Mouse (Mus musculus) MEL (cell line): Measurements from ENCODE around the gene Pnpla6. TPM values are rescaled to one million over a fixed set of nuclear protein-coding genes. Genes with fewer than 3 reads are reported as not detected.

Source experiments
- DNase-seq: peaks from one replicate; pipeline ENCODE4 v3.0.0; 2011; ENCODE audit warnings: low read depth, low spot score
- H3K27ac ChIP-seq: 2 replicates; pipeline ENCODE4 v1.5.1; 2012; ENCODE audit warnings: low read depth, mild to moderate bottlenecking, control low read depth, low read length, moderate library complexity; ENCODE audit not compliant: control insufficient read depth
- H3K27me3 ChIP-seq, 2 experiments: fragments of 150-350 bp in 1 of 2; sonication (generic) in 1 of 2; 2 replicates each; pipeline ENCODE4 v1.6.1; 2012; ENCODE audit warnings: low read length in 2 of 2, mild to moderate bottlenecking in 2 of 2, improper control_type of control experiment in 1 of 2, moderate library complexity in 1 of 2; ENCODE audit not compliant: insufficient read depth in 2 of 2, control insufficient read depth in 1 of 2
- H3K36me3 ChIP-seq, 2 experiments: 2 replicates each; pipeline ENCODE4 v1.6.1; 2012 to 2014; ENCODE audit warnings: low read length in 2 of 2, improper control_type of control experiment in 1 of 2, inconsistent platforms in 1 of 2, mild to moderate bottlenecking in 1 of 2; ENCODE audit not compliant: insufficient read depth in 2 of 2, control insufficient read depth in 1 of 2
- H3K4me1 ChIP-seq, 2 experiments: fragments of 150-350 bp in 1 of 2; sonication (generic) in 1 of 2; 2 replicates each; pipeline ENCODE4 v1.6.1; 2012; ENCODE audit warnings: low read length in 2 of 2, improper control_type of control experiment in 1 of 2, mild to moderate bottlenecking in 1 of 2; ENCODE audit not compliant: insufficient read depth in 2 of 2, control insufficient read depth in 1 of 2
- H3K4me3 ChIP-seq, 2 experiments: fragments of 150-350 bp in 1 of 2; sonication (generic) in 1 of 2; 2 replicates each; pipeline ENCODE4 v1.5.1; 2012; ENCODE audit warnings: low read depth in 2 of 2, low read length in 2 of 2, mild to moderate bottlenecking in 2 of 2, moderate library complexity in 2 of 2, control low read depth in 1 of 2, improper control_type of control experiment in 1 of 2; ENCODE audit not compliant: control insufficient read depth in 1 of 2, insufficient read depth in 1 of 2
- H3K79me2 ChIP-seq: 2 replicates; pipeline ENCODE4 v1.6.1; 2012; ENCODE audit warnings: mild to moderate bottlenecking, low read length, moderate library complexity; ENCODE audit not compliant: control insufficient read depth, poor library complexity, insufficient read depth
- H3K9ac ChIP-seq: 2 replicates; pipeline ENCODE4 v1.6.1; 2012; ENCODE audit warnings: low read depth, mild to moderate bottlenecking, control low read depth, low read length, moderate library complexity; ENCODE audit not compliant: control insufficient read depth, poor library complexity, severe bottlenecking
- H3K9me3 ChIP-seq: fragments of 150-350 bp; sonication (generic); replicated peaks from 2 replicates; pipeline ENCODE4 v1.6.1; 2012; ENCODE audit warnings: mild to moderate bottlenecking, low read length, improper control_type of control experiment, moderate library complexity; ENCODE audit not compliant: insufficient read depth
- BHLHE40 ChIP-seq: IDR thresholded peaks from 2 replicates; pipeline ENCODE4 v1.6.1; 2012; ENCODE audit warnings: low read depth, mild to moderate bottlenecking, inconsistent platforms, low read length, improper control_type of control experiment, borderline replicate concordance
- CHD1 ChIP-seq: IDR thresholded peaks from 2 replicates; pipeline ENCODE4 v1.6.1; 2012; ENCODE audit warnings: low read depth, mild to moderate bottlenecking, inconsistent platforms, low read length, improper control_type of control experiment
- CHD2 ChIP-seq: IDR thresholded peaks from 2 replicates; pipeline ENCODE4 v1.6.1; 2011; ENCODE audit warnings: low read length, improper control_type of control experiment
- EP300 ChIP-seq, 2 experiments: IDR thresholded peaks; 2 replicates each; pipeline ENCODE4 v1.6.1; 2011; ENCODE audit warnings: improper control_type of control experiment in 2 of 2, low read length in 2 of 2, low read depth in 1 of 2, mild to moderate bottlenecking in 1 of 2
- ETS1 ChIP-seq: IDR thresholded peaks from 2 replicates; pipeline ENCODE4 v1.6.1; 2012; ENCODE audit warnings: low read depth, mild to moderate bottlenecking, inconsistent platforms, low read length, improper control_type of control experiment, moderate library complexity
- GATA1 ChIP-seq: IDR thresholded peaks from 2 replicates; pipeline ENCODE4 v1.6.1; 2011; ENCODE audit warnings: low read depth, low read length, improper control_type of control experiment
- HCFC1 ChIP-seq: IDR thresholded peaks from 2 replicates; pipeline ENCODE4 v1.6.1; 2012; ENCODE audit warnings: low read depth, mild to moderate bottlenecking, inconsistent platforms, low read length, improper control_type of control experiment, moderate library complexity
- KAT2A ChIP-seq: conservative IDR thresholded peaks from 2 replicates; pipeline ENCODE4 v1.6.1; 2012; ENCODE audit warnings: low read depth, low read length, improper control_type of control experiment, inconsistent platforms
- MAFK ChIP-seq: IDR thresholded peaks from 2 replicates; pipeline ENCODE4 v1.6.1; 2011; ENCODE audit warnings: low read depth, mild to moderate bottlenecking, low read length, improper control_type of control experiment, borderline replicate concordance
- MAX ChIP-seq: IDR thresholded peaks from 2 replicates; pipeline ENCODE4 v1.6.1; 2011; ENCODE audit warnings: low read length, improper control_type of control experiment
- MXI1 ChIP-seq: IDR thresholded peaks from 2 replicates; pipeline ENCODE4 v1.6.1; 2011; ENCODE audit warnings: mild to moderate bottlenecking, low read depth, low read length, improper control_type of control experiment
- POLR2A ChIP-seq, 2 experiments: IDR thresholded peaks; 2 replicates each; pipeline ENCODE4 v1.6.1; 2011 to 2012; ENCODE audit warnings: low read length in 2 of 2, mild to moderate bottlenecking in 2 of 2, control low read depth in 1 of 2, improper control_type of control experiment in 1 of 2, low read depth in 1 of 2, moderate library complexity in 1 of 2; ENCODE audit not compliant: control insufficient read depth in 1 of 2, insufficient read depth in 1 of 2, poor library complexity in 1 of 2
- POLR2AphosphoS2 ChIP-seq: IDR thresholded peaks from 2 replicates; pipeline ENCODE4 v1.6.1; 2011; ENCODE audit warnings: low read length, improper control_type of control experiment
- RCOR1 ChIP-seq: IDR thresholded peaks from 2 replicates; pipeline ENCODE4 v1.6.1; 2012; ENCODE audit warnings: low read depth, mild to moderate bottlenecking, inconsistent platforms, low read length, improper control_type of control experiment
- SIN3A ChIP-seq: IDR thresholded peaks from 2 replicates; pipeline ENCODE4 v1.6.1; 2012; ENCODE audit warnings: low read length, improper control_type of control experiment, inconsistent platforms
- SMC3 ChIP-seq: IDR thresholded peaks from 2 replicates; pipeline ENCODE4 v1.6.1; 2011; ENCODE audit warnings: low read depth, low read length, improper control_type of control experiment
- TCF12 ChIP-seq: IDR thresholded peaks from 2 replicates; pipeline ENCODE4 v1.6.1; 2014; ENCODE audit warnings: low read depth, mild to moderate bottlenecking, inconsistent platforms, low read length, improper control_type of control experiment, moderate library complexity
- USF2 ChIP-seq, 2 experiments: IDR thresholded peaks; 2 replicates each; pipeline ENCODE4 v1.6.1; 2011 to 2012; ENCODE audit warnings: improper control_type of control experiment in 2 of 2, low read length in 2 of 2, borderline replicate concordance in 1 of 2, inconsistent platforms in 1 of 2, low read depth in 1 of 2, mild to moderate bottlenecking in 1 of 2; ENCODE audit not compliant: insufficient read depth in 1 of 2
- ZC3H11A ChIP-seq: IDR thresholded peaks from 2 replicates; pipeline ENCODE4 v1.6.1; 2012; ENCODE audit warnings: low read depth, mild to moderate bottlenecking, inconsistent platforms, low read length, improper control_type of control experiment
- ZKSCAN1 ChIP-seq: IDR thresholded peaks from 2 replicates; pipeline ENCODE4 v1.6.1; 2012; ENCODE audit warnings: low read depth, mild to moderate bottlenecking, inconsistent platforms, low read length, improper control_type of control experiment, moderate library complexity
- polyA plus RNA-seq, 2 experiments: library from polyadenylated mRNA; stranded (reverse) in 1 of 2; unstranded in 1 of 2; fragments of >175 nt in 1 of 2; fragments of >200 nt in 1 of 2; gene quantifications; 2 replicates each; pipeline versions ENCODE4 v1.2.1 to v1.2.4; 2012; ENCODE audit warnings: low replicate concordance in 2 of 2, low read depth in 1 of 2; ENCODE audit not compliant: insufficient read length in 2 of 2, insufficient read depth in 1 of 2, missing spikeins in 1 of 2
- total RNA-seq: library from RNA; depleted of rRNA; stranded (reverse); fragments of 300-350 nt; gene quantifications from 2 replicates; pipeline ENCODE4 v1.2.3, GENCODE M21; 2012

Gene Pnpla6
- total and polyA plus RNA-seq, 3 experiments: 8.6 to 16.5 TPM; not detected in 1

DNA sequence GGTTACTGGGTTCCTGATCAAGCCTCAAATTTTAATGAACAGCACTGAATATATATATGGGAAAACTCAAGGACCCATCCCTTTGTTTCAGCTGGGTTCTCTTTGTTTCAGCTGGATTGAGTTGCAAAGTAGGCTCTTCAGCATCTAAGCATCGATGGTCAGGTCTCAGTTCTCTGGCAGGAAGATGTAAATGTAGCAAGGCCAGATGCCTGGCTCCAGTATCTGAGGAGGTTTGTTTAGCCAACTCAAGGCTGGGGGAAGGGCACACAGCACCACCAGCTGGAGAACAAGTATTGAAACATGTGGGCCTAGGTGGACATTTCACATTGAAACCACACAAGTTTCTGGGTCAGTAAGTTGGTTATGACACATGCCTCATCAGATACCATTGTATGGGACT is 37.1 kb downstream of the Pnpla6 start:
- H3K27ac ChIP-seq: no peak overlapping the region
- no peaks in the 10 kb centered on the region for H3K79me2 ChIP-seq
- no peaks in the 10 kb centered on the region for H3K9me3 ChIP-seq
- no peaks in the 10 kb centered on the region for H3K36me3 ChIP-seq
- no peak overlapping the region for H3K4me3 ChIP-seq
- no peak overlapping the region for H3K9ac ChIP-seq
- no peaks in the 10 kb centered on the region for H3K27me3 ChIP-seq
- no peak for TF ChIP-seq KAT2A
- no peak for TF ChIP-seq ETS1
- no peak for TF ChIP-seq SMC3
- no peak for TF ChIP-seq SIN3A
- TF ChIP-seq POLR2AphosphoS2: no peak
- TF ChIP-seq ZC3H11A: no peak
- TF ChIP-seq MAX: no peak
- no peak for TF ChIP-seq EP300 (IDR thresholded peaks at IDR 0.05; ENCODE audit: low read depth in 1 of 2, low read length in 2 of 2)
- no peak for TF ChIP-seq CHD2
- TF ChIP-seq TCF12: no peak
- TF ChIP-seq USF2 (IDR thresholded peaks at IDR 0.05; ENCODE audit: borderline replicate concordance in 1 of 2, insufficient read depth in 1 of 2, low read depth in 1 of 2, low read length in 2 of 2): no peak
- no peak for TF ChIP-seq RCOR1
- TF ChIP-seq MXI1: no peak
- no peak for TF ChIP-seq GATA1
- no peak for DNase-seq
- H3K4me1 ChIP-seq: no peaks in the 10 kb centered on the region

GRCm38 (mm10) chr8:3556114-3556513 is 40.9 kb downstream of the Pnpla6 start:
- no peaks in the 10 kb centered on the region for H3K4me1 ChIP-seq
- TF ChIP-seq ZC3H11A (no peak), POLR2A (IDR thresholded peaks at IDR 0.05; ENCODE audit: control insufficient read depth in 1 of 2, insufficient read depth in 1 of 2, low read depth in 1 of 2, low read length in 2 of 2, poor library complexity in 1 of 2) (no peak), CHD1 (no peak), MAFK (no peak), BHLHE40 (no peak), ZKSCAN1 (no peak), HCFC1 (no peak), SIN3A (no peak)
- no peaks in the 10 kb centered on the region for H3K9me3 ChIP-seq
- no peak overlapping the region for H3K27ac ChIP-seq
- H3K4me3 ChIP-seq: no peak overlapping the region
- peak; percentile 25 for DNase-seq
- no peak overlapping the region for H3K9ac ChIP-seq
- H3K79me2 ChIP-seq: no peaks in the 10 kb centered on the region
- H3K27me3 ChIP-seq: no peaks in the 10 kb centered on the region
- H3K36me3 ChIP-seq: no peaks in the 10 kb centered on the region
